Mouse (Mus musculus): ENCODE measurements at regions not wholly inside any gene's neighbourhood (a gene's known extent, or its start where the extent isn't known, plus 50 kb on each side); places are given as distances from the start of the nearest gene placed in this dataset.

DNA sequence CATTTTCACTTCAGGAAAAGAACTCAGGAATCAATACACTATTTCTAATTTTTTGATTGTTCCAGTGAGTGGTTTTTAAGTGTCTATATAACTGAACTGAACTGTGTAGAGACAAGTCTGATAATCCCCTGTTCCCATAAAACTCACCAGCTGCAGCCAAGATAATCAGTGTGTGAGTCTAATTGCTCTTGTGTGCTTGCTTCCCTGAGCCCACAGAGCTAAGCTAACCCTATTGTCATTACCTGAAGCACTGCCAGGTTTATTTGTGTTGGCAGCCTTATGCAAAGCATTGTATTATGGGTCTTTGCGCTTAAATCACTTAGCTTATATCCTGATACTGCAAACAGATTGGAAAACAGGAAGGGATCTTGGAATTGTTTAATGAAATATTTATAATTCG lies 1663.8 kb downstream of the 4930444P10Rik start:
- no peak for ATAC-seq (ENCODE audit: poor library complexity, severe bottlenecking)

DNA sequence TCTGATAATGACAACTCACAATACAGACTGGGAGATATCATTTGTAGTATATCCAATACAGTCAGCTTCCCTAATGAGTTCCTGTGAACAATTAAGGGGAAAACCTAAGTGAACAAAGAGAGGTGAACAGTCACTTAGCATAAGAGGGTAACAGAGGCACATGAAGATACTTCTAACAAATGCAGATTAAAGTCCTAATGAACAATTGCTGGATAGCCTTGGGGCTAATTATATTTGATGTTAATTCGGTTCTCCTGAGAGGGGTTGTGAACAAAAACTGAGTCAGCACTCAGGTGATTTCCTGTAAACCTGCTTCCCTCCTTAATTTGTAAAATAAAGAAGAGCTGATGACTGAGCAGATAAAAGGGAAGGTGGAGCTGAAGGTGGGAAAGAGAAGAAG lies 1672.1 kb downstream of the 4930444P10Rik start:
- ATAC-seq (ENCODE audit: poor library complexity, severe bottlenecking) = no peak

DNA sequence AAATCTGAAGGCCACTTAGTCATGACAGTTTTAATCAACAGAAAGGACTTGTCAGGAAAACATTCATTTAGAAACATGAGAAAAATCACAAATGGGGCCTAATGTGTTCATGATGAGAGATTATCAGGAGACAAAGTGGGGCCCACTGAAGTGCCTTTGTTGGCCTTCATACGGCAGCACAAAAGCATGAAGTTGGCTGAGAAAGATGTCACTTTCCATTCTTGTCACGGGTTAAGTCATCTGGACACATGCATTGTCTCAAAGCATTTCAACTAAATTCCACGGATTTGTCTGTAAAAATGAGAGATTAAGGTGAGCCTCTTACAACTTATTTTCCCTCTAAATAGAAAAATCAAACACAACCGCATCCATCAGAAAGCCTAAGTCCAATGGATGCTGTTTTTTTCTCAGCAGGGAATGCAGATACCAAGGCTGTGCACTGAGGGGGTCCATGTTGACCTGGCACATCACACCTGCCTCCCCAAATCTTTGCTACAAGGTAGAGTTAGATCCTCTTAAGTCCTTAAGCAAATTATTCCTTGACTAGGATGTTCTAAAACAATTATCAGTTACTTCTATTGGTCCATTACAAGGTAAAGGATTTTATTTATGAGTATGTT lies 1679.2 kb downstream of the 4930444P10Rik start:
- no peak for ATAC-seq (ENCODE audit: poor library complexity, severe bottlenecking)

DNA sequence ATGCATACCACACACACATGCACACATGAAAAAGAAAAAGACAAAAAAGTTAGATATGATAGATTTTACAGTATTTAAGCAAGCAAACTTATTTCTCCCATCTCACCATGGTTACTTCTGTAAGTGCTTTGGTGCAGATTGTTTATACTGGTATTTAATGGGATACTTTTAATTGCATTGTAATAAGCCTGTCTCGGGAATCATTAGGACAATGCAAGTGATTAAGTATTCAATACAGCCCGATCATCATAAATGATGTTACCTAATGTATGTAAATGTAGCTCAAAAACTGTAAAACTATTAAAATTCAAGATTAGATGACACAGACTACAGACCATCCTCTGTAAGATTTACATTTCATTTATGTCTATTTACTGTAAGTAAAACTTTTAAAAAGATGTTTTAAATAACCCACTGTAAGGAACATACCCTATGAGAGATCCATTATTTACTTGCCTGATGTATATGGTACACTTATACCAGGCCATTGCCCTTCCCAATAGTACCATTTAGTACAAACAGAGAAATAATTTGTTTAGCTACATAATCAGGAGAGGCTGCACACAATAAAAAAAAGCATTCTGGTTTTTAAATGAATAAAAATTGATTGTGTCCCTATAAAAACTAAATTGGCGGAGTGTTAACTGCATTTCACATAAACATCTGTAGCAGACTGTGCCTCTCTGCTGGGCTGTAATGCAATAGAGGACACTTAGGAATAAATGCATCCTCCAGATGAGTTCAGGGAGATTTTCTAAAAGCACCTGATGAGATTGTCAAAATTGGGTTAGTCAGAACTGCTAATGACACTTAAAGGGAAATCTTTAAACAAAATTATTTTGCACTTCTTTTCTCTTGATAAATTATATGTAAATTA lies 1722.9 kb downstream of the 4930444P10Rik start:
- no peak for ATAC-seq (ENCODE audit: poor library complexity, severe bottlenecking)

DNA sequence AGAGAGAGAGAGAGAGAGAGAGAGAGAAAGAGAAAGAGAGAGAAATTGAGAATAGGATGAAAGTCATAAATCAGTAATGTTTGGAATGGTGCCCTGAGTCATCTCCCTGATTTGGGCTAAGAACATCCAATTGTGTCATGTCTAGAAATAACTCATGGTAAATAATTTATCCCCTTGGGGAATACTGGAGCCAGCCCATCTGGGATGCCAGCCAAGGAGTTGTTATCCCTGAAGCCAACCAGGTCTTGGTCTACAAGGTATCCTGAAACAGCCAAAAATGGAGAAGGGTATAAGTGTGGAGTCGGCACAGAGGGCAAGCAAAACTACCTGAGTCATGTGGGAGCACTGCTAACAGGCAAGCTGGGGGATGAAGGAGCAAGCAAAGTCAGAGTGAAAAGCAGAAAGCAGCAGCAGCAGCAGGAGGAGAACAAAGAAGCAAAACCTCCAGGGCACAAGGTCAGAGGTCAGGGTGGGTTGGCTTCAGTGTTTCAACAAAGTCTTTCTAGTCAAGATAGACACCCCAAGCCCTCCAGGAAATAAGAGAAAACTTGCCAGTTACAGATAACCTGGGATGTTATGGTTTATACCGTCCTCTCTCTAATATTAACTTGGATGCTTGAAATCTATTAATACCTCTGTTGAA lies 1733.0 kb downstream of the 4930444P10Rik start:
- ATAC-seq (ENCODE audit: poor library complexity, severe bottlenecking) = no peak
